Mouse (Mus musculus) stomach, postnatal 0 days (tissue): ENCODE measurements at regions not wholly inside any gene's neighbourhood (a gene's known extent, or its start where the extent isn't known, plus 50 kb on each side); places are given as distances from the start of the nearest gene placed in this dataset.

ENCODE experiments used
- CTCF ChIP-seq: IDR thresholded peaks from 2 replicates; pipeline ENCODE4 v1.5.1; 2016; ENCODE audit warnings: antibody characterized with exemption, low read depth, mild to moderate bottlenecking, moderate library complexity
- EP300 ChIP-seq: optimal IDR thresholded peaks from 2 replicates; pipeline ENCODE3; 2016; ENCODE audit warnings: antibody characterized with exemption

DNA sequence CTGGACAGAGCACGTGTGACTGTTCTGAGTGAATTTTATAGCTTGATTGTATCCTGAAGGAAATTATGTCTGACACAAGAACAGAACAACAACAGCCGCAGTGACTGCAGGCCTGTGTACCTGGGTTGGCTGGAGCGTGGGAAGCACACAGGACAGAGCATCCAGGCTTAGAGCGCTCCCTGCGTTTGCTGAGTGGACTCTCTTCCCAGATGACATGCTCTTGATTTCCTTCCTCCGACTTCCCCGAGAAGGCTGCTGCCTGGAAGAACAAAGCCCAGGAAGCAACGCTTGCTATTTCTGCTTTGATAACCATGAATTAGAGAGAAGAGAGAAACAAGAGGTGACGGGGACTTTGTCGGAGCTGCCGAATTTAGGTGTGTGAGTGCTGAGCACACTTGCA is 532.2 kb downstream of the 1810013L24Rik start:
- TF ChIP-seq EP300 (no peak), CTCF (0 out of 2 replicates have a peak, but pooled peaks have one; percentile 4)
